Mouse (Mus musculus) lung, postnatal 10 days (tissue): ENCODE results near the gene Cnn1.

ENCODE experiments used
- DNase-seq: peaks from one replicate; pipeline ENCODE4 v3.0.0; 2021

The Cnn1 gene

GRCm38 (mm10) chr9:22076223-22076622, 22.8 kb upstream of the Cnn1 start:
- no peak for DNase-seq

- DNase-seq = no peak
Measured at GRCm38 (mm10) chr9:22084667-22085021, 14.4 kb upstream of the Cnn1 start.

GRCm38 (mm10) chr9:22085022-22085834, 13.8 kb upstream of the Cnn1 start, which contains the start of gene Ecsit:
TSS of gene Ecsit (minus strand) at chr9:22085438.
- peak; percentile 97 for DNase-seq

DNA sequence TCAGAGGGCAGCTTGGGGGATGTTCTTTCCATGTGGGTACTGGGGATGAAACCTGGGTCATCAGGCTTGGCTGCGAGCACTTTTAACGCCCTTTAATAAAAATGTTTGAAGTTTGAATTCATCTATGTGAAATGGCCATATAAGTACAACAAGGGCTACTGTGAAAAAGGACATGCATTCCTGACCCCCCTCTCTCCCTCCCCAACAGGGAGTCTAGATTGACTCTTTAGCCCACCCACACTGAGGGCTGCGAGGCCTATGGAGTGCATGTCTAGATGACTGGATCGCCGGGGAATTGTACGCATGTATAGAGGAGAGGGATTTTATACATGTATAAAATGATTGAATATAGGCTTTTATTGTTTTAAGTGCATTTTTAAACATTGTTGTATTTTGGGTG, 13.0 kb upstream of the Cnn1 start:
- DNase-seq = no peak

- no peak for DNase-seq
Measured at GRCm38 (mm10) chr9:22087034-22087618, 11.9 kb upstream of the Cnn1 start.

DNA sequence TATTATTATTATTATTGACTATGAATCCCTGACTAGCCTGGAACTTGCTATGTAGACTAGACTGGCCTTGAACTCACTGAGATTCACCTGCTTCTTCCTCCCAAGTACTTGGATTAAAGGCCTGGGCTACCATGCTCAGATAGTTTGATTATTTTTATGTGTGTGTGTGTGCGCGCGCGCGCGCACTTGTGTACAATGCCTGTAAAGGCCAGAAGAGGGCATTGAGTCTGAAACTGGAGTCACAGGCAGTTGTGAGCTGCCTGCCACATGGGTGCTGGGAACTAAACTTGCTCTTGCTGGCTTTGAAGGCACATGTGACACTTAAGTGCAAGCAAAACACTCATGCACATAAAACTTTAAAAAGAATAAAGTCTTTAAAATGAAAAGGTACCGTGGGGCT, 9.7 kb upstream of the Cnn1 start:
- no peak for DNase-seq

DNA sequence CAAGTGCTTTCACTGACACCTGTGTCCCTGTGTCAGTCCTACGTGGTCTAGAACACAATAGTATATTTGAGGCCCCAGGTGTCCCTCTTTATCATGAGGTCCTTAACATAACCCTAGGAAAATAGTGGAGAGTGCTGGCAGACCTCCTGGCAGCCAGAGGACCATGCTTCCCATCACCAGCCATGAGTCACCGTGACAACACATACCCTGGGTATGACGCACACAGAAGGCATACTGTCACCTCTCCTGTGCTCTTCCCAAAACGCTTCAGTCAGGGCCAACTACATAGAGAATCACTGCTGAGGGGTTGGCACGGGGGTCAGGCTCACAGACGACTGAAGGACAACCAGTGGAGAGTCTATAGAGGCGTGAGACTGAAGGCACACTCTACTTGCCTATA, 9.0 kb upstream of the Cnn1 start:
- DNase-seq = no peak

- DNase-seq = no peak
Measured at GRCm38 (mm10) chr9:22092746-22093145, 6.3 kb upstream of the Cnn1 start.

DNA sequence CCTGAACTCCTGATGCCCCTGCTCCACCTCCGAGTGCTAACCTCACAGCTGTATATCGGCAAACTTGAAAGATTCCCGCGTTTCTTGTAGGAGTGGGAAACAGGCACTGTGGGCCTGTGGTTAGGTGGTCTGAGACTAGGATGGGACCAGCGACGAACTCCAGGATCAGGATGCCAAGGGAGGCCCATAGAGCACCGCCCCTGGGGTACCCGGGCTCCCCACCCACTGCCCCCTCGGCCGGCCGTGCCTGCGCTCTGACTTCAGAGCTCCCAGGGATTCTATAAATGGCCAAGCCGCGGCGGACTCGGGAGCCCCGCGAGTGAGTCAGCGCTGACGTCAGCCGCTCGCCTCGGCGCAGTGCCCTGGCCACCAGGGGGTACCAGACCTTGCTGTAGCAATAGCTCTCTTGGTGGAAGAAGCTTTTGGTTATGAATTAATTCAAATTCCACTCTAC, 3.1 kb upstream of the Cnn1 start:
- peak; percentile 94 for DNase-seq

GRCm38 (mm10) chr9:22099922-22100321, 906 bp downstream of the Cnn1 start:
- no peak for DNase-seq

DNA sequence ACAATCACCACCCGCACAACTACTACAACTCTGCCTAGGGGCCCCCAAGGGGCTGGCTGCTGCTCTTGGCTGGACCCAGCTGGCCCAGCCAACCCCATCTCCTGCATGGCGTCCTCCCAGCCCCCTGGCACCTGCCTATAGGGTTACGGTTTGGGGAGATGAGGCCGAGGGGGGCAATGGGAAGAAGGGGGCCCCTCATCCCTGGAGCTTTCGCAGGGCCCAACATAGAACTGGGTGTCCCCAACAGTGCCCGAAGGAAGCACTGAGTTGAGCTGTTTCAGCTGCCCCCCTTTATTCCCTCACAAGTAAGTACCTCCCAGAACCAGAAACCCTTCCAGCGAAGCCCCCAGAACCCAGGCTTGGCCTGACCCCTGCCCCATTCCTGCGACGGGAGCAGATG, 9.2 kb downstream of the Cnn1 start:
- no peak for DNase-seq

GRCm38 (mm10) chr9:22115635-22116034, 16.6 kb downstream of the Cnn1 start:
- DNase-seq = no peak

DNA sequence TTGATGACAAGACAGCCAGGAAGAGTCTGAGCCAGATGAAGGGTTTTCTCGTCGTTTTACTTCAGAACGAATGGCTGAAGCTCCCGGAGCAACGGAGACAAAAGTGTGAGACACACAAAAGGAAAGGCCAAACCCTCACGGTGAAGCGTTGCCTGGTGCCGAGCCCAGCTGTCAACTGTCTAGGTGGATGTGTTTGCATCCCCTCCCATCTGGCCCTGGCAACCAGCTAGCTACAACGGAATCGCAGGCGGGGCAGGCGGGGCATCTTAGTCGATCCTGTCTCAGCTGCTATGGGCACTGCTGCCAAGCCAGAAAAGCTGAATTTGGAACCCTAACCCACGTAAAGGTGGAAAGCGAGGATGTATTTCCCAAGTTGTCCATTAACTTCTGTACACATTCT, 17.1 kb downstream of the Cnn1 start:
- no peak for DNase-seq

DNA sequence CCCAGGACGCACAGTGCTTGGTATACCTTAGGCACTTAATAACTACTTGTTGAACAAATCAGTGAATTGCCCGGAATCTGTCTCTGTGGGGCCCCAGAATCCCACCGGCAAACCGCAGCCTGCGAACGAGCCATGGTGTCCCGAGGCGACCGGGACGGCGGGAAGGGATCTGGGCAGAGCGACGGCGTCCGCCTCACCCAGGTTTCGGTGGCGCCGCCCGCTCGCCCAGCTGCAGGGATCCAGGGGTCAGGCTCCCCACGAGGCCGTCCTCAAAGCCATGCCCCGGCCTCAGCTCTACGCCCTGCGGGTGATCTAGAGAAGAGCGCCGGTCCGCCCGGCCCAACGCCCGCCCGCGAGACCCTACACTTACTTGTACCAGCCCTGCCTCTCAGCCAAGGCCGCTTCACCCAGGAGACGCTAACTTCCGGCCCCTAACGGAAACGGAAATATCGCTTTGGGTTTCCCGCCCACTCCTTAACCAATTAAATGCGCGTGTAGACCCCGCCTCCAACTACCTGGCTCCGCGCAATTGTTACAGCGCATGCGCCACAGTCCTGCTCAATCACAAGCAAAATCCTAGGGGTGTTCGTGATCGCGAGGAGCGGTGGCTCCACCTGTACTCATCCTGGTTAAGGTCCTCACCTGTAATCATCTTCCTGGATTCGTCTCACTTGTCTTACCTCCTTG, 17.9 kb downstream of the Cnn1 start, which contains the start of gene Elof1:
TSS of gene Elof1 (minus strand) at position 433 of the 687 bp plus-strand sequence.
- peak; percentile 96 for DNase-seq

DNA sequence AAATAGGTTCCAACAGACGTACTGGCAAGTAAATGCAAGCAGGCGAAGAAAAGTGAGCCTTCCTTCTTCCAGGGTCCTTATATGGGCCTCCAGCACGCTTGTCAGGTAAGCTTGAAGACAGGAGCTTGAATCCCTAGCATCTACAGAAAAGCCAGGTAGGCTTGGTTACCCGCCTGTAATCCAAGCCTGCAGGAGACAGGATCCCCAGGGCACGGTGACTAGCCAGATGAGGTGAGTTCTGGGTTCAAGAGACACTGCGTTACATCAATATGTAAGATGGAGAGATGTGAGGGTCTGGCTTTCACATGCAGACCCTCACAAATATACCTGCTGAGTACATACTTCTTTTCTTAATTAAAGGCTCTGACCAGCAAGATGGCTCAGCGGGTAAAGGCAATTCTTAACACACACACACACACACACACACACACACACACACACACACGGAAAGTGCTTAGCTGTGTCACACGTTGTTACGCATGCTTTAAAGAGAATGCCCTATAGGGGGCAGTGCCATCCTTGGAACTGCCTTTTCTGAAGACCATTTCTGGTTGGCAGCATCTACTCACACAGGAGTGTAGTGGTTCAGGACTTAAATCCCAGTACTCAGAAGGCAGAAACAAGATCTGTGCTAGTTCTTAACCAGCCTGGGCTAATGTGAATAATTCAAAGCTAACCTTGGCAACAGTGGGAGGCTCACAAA, 18.9 kb downstream of the Cnn1 start:
- peak; percentile 78 for DNase-seq

DNA sequence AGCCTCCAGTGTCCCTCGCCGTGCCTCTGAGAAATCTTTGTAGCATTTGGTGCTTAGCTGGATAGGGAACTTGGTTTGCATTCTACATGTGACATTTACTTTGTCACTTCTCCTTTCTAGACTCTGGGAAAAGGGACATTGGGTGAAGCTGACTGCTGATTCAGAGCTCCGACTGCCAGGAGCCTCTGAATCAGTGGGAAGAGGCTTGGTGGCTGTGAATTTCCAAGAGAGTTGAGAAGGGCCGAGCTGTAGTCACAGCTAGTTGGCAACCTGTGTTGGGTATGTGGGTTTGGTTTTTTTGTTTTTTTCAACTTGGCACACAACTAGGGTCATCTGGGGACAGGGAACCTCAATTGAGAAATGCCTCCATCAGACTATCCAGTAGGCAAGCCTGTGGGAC, 20.5 kb downstream of the Cnn1 start:
- DNase-seq = no peak

DNA sequence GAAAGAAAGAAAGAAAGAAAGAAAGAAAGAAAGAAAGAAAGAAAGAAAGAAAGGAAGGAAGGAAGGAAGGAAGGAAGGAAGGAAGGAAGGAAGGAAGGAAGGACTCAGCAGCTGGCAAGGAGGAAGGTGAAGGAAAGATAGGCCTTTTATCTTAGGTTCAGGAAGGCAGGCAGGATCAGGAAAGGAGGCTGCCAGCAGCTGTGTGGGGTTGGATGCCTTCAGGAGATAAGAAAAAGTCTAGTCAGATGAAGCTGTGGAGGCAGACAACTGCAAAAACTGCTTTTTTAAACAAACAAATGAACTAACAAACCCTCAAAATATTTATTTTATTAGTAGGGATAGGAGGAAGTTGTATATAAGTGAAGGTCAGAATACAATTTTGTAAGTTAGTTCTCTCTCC, 22.5 kb downstream of the Cnn1 start:
- DNase-seq = no peak

GRCm38 (mm10) chr9:22122005-22122404, 23.0 kb downstream of the Cnn1 start:
- DNase-seq = no peak

DNA sequence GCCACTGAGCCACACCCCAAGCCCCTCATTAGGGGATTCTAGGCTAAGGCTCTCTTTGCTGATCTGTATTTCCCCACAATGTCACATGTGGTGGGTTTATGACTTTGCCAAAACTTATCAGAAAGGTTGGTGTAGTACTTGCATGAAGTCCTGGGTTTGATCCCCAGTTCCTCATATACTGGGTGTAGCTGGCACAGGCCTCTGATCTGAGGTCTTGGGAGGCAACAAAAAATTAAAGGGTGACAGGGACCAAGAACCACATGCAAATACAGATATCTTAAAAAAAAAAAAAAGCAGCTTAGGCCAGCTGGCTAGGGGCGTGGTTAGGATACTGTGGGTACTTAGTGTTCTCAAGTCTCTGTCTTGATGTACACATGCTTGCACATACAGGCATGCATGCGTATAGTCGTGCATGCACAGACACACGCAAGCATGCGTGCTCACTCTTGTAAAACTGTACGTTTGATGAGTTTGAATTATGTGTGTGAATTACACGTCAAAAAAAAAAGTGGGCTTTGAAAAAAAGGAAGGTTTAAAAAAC, 24.1 kb downstream of the Cnn1 start:
- no peak for DNase-seq

DNA sequence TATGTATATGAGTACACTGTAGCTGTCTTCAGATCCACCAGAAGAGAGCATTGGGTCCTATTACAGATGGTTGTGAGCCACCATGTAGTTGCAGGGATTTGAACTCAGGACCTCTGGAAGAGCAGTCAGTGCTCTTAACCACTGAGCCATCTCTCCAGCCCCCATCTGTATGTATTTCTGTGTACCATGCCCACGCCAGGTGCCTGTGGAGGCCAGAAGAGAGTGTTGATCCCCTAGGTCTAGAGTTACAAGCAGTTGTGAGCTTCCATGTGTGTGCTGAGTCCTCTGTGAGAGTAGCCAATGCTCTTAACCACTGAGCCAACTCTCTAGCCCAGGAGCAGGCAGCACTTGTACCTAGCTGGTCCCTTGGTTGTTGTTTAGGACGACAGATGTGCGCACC, 25.2 kb downstream of the Cnn1 start:
- DNase-seq = no peak

GRCm38 (mm10) chr9:22125246-22126027, 26.4 kb downstream of the Cnn1 start:
- no peak for DNase-seq
